Mouse (Mus musculus) megakaryocyte progenitor cell, adult 5-6 weeks (primary cell): ENCODE measurements around the gene Ifit3. TPM values are rescaled to one million over a fixed set of nuclear protein-coding genes. Genes with fewer than 3 reads are reported as not detected.
"Not testable (repeated sequence)": the region's sequence is repeated elsewhere in the genome, so short reads cannot be mapped to it uniquely, and the experiment has no call there.

ENCODE experiments used
- ATAC-seq: replicated peaks from 2 replicates; pipeline ENCODE4 v1.8.0; 2016; ENCODE audit warnings: mild to moderate bottlenecking, moderate TSS enrichment, inconsistent platforms; ENCODE audit not compliant: poor library complexity
- total RNA-seq, 2 experiments: library from RNA; stranded (forward) in 1 of 2; stranded (reverse) in 1 of 2; fragments of 157-497, 149-512 nt in 1 of 2; fragments of 200-1000 nt in 1 of 2; gene quantifications; 2 replicates each; pipeline versions ENCODE4 v1.2.3 to v1.2.4; 2015 to 2017

Gene Ifit3
- total RNA-seq (2015) (0.88 and 1.1 TPM in 2 replicates), total RNA-seq (2017) (1.2 and 1.8 TPM in 2 replicates)

DNA sequence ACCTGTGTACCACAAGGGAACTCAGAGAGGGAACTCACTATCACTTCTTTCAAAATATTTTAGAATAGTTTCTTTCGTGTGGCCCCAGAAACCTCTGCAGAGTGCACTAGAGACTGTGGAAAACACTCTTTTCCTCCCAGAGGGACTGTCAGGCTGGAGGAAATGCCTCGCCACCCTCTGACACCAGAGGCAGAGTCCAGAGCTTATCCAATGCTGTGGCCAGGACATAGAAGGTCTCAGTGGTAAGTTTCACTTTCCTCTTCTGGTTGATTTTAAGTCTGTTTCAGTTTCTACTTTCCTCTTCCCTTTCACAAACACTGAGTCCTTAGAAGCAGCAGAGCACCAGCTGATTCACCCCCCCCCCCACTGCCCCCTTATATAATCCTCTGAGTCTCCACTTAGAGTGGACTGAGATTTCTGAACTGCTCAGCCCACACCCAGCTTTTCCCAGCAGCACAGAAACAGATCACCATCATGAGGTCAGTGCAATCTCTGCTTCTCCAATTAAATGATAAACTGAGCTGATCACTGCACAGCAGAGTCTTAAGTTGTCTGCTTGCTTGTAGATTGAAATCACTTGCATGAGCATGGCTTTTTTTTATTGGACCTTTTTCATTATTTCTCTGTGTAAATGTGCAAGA lies at the start of gene Ifit3:
Gene Ifit3, plus strand, starts transcription at position 406 of the 641 bp plus-strand sequence.
- ATAC-seq: peak; percentile 79

GRCm38 (mm10) chr19:34539422-34539821 lies 43.9 kb upstream of the Ifit3 start:
- 0 out of 2 replicates have a peak, but pooled peaks have one; percentile 42 for ATAC-seq

DNA sequence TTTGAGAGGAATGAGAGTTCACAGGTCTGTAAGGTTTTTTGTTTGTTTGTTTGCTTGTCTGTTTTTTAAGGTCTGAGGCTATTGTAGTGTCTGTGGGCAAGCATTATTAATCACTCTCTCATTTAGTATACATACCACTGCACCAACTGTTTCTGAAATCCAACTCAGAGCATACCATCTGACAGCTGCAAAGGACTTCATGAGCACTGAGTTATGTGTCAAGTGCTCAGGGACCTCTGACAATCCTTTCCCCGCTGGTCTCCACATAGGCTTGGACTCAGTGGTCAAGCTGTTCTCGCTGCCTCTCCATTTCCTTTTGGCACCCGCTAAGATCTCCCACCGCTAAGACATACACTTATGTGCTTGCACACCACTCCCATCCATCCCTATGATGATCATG lies 37.1 kb upstream of the Ifit3 start:
- ATAC-seq: no peak

DNA sequence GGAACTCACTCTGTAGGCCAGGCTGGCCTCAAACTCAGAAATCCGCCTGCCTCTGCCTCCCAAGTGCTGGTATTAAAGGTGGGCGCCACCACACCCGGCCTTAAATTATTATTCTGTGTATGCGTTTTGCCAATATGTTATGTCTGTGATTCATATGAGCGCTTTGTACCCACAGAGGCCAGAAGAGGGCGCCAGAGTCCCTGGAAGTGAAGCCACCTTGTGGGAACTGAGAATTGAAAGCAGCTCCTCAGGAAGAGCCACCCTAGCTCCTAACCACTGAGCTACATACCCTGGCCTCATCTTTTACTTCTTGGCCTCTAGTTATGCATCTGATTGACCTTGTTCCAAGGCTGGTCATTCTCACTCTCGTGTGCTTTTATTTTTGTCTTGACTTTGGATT lies 35.4 kb upstream of the Ifit3 start:
- peak; percentile 79 for ATAC-seq

DNA sequence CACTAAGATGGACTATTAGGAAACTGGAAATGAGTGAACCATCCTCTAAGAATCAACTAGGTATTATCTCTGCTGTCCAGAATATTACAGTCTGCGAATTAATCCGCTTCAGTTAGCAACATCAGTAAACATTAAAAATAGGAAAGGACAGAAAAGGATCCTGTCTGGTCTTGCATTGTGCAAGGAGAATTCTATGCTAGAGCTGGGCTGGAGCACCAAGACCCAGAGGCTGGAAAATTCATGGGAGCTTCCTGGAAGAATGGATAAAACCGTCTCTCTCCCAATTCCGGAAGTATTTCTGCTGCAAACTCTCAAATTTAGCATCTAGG lies 33.2 kb upstream of the Ifit3 start:
- ATAC-seq: no peak

DNA sequence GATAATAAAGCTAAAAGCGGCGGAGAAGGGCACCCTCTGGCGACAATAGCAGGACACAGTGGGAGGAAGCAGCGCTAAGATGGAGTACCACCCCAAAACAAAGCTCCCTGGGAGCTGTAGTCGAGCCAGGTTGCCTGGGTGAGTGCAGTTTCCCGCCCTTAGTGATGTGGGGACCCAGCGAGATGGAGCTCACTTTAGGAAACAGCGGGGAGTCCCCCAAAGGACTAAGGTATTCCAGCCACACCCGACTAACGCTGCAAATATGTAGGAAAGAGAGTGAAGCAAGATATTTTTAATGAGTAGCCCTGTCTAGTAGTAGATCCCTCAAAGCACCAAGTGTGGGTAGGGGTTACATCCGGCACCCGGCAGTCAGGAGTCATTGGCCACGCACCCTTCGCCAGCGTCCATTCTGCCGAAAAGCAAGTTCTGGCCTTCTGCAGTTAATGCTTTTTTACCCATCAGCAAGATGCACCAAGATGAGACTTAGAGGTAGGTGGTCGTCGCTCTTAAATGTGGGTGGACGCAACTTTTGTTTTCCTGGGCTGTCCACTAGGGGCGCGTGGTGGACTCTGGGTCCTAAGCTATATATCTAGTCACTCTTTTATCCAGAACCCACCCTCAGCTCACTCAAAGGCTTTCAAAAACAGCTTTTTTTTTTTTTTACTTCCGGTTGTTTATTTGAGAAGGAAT lies 32.7 kb upstream of the Ifit3 start, which contains the start of gene Ifit2:
Gene Ifit2, plus strand, starts transcription at position 161 of the 690 bp plus-strand sequence.
- ATAC-seq: peak; percentile 95

DNA sequence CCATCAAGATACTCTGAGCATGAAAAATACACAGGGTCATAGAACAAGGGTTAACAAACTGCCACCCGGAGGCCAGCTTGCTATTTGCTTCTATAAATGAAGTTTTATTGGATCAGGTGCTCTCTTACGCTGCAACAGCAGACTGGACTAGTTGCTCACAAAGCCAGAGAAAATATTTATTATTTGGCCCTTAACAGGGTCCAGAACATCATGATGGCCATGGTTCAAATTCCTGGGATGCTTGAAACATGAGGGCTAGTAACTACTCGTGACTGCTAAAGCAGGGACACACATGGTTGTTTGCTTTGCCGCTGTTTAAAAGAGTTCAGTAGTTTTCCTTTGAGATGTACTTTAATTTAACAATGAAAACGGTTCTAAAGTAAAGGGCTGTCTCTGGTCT lies 31.4 kb upstream of the Ifit3 start:
- no peak for ATAC-seq

- no peak for ATAC-seq
These were observed 30.3 kb upstream of the Ifit3 start for GRCm38 (mm10) chr19:34553021-34553420.

DNA sequence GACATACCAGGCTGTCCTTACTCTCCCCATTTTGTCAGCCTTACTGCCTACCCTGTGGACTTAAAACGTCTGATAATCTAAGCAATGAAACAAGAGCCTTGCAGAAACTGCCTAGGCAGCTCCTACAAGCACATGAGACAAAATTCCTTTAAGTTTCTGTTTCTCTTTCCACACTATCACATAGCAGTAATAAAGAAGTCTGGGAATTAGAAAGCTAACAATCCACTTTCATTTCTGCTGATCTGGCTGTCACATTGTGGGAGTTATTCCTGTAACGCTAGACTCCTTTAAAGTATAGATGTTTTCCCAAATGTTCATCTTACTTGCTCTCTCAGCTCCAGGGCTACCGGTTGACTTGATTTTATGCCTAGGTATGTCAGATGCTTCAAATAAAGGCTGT lies 29.8 kb upstream of the Ifit3 start:
- no peak for ATAC-seq

- no peak for ATAC-seq
These were observed 29.3 kb upstream of the Ifit3 start for GRCm38 (mm10) chr19:34554061-34554460.

DNA sequence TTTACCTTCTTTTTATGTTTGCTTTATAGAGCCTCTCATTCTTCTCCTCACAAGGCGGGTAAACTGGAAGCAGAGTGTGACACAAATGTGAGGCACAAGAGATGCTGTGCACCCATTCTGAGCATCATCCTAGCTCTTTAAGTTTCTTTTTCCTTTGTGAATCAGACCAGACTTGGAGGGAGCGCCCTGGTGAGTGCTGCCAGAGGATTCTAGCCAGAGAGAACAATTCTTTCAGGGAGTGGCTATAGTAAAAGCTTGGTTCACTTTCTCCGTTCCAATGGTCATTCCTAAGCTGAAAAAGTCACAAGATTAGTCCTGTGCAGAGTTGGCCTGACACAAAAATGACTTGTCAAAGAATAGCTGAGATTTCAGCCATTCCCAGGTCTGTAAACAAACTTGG lies 26.7 kb upstream of the Ifit3 start:
- ATAC-seq: no peak

- ATAC-seq: peak; percentile 54
These were observed 20.8 kb upstream of the Ifit3 start for GRCm38 (mm10) chr19:34562556-34562955.

- no peak for ATAC-seq
These were observed 17.1 kb upstream of the Ifit3 start for GRCm38 (mm10) chr19:34566178-34566784.

- ATAC-seq: no peak
These were observed 14.1 kb upstream of the Ifit3 start for GRCm38 (mm10) chr19:34568988-34569895.

DNA sequence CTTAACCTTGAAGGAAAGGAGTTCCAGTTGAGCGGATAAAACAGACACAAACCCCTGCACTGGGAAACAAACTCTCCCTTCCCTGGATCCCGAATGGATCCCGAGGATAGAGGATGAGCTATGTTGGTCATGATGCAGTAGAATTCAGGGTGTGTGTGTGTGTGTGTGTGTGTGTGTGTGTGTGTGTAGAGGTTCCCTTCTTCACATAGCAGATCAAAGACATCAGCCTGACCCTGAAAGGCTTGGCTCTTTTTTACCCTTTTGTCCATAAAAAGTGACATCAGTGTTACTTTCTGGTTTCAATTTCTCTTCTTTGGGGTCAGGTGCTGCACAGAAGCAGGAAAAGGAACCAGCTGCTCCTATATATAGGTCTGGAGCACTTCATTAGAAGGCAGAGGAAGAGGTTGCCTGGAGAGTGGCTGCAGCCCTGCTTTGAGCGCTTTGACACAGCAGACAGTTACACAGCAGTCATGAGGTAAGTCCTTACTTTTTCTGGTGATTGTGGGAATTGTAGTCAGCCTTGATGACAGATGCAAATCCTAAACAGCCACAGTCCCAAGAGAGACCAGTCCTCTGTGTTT lies 13.3 kb upstream of the Ifit3 start:
- ATAC-seq: peak; percentile 37

DNA sequence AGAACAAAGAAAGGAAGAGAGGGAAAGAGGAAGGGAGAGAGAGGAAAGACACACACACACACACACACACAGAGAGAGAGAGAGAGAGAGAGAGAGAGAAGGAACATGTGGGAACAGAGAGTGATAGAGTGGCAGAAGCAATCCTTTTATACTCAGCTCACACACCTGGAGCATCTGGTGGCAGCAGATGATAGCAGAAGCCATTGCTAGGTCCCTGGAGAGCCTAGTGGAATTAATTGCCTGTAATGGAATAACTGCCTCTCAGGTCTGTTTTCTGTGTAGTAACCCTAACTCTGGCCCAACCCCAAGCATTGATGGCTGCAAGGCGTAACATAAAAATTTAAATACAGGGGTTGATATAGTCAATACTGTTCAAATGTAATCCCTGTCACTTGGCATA lies 12.3 kb upstream of the Ifit3 start:
- ATAC-seq: no peak

- no peak for ATAC-seq
These were observed 9.7 kb upstream of the Ifit3 start for GRCm38 (mm10) chr19:34573650-34574049.

DNA sequence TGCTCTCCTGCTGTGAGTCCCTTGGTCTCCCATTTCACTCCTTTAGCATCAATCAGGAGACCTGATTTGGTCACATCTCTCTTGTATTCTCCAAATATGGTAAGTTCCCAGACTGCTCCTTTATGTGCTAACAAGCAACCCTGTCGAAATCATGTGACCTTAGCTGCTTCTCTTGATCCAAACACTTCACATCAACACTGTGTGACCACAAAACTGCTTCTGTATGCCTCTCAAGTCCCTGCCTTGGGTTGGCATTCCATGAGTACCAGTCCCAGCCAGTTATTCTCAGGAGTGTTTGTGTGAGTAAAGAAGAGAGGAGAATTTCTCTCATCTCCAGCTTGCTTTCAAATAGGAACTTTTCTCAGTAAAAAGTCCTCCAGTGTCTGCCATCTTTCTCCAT lies 6.2 kb upstream of the Ifit3 start:
- ATAC-seq: no peak

DNA sequence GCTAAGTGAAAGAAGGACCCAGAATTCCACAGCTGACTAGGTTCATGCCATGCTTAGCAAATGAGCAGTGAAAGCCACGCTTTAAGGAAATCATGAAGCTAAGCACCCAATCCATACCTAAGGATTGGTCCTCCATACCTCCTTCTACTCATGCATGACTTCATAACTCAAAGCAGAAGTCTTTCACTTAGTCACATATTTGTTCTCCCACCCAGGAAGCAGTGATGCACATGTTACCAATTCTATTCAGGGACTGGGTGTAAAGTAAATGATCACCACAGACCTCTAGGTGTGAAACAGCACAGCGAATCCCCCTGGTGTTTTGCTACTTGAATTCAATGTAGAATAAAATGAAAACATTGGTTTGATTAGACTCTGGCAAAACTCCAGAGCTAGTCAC lies 635 bp upstream of the Ifit3 start:
- not testable (repeated sequence) for ATAC-seq

DNA sequence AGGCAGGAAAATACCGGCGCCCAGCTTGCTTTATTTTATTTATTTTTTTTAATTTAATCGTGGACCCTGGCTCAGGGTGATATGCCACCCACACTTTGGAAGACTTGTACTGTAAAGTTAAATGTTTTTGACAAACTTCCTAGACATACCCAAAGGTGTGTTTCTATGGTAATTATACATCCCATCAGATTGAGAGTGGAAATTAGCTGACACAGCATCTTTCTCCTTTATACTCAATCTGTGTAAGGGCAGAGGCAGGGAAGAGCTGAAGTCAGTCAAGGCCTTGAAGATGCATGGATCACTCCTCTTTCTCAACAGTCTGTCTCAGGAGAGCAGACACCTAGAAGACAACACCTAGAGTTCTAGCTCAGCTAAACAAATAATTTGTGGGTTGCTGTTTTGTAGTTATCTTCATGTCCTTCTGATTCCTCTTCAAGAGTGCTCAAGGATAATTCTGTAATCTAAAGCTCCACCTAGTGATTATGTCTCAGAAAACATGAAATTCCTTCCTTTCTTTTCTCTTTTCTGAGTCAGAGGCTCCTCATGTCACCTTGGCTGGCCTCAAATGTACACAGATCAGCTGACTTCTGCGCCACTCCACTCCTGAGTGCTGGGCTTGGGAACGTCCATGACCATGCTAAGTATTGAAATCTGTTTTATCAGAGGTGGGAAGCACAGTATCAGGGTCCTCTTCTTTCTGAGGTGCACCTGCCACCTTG lies 2.6 kb downstream of the Ifit3 start:
- not testable (repeated sequence) for ATAC-seq
